Mouse (Mus musculus) thymus, adult 2 months (tissue): ENCODE data around the gene Mindy2. TPM values are rescaled to one million over a fixed set of nuclear protein-coding genes. Genes with fewer than 3 reads are reported as not detected.

Source experiments
- DNase-seq: peaks from one replicate; pipeline ENCODE4 v3.0.0; 2021
- H3K27ac ChIP-seq: fragments of 200-500 bp; 2 replicates; pipeline ENCODE4 v1.5.1; 2012; ENCODE audit warnings: low read length, control low read depth; ENCODE audit not compliant: control insufficient read depth, insufficient read depth
- H3K27me3 ChIP-seq: fragments of 200-500 bp; 2 replicates; pipeline ENCODE4 v1.6.1; 2012; ENCODE audit warnings: mild to moderate bottlenecking, low read length, moderate library complexity, mixed read lengths; ENCODE audit not compliant: control insufficient read depth, insufficient read depth
- H3K36me3 ChIP-seq: fragments of 200-500 bp; 2 replicates; pipeline ENCODE4 v1.6.1; 2012; ENCODE audit warnings: mild to moderate bottlenecking, low read length, moderate library complexity; ENCODE audit not compliant: control insufficient read depth, insufficient read depth
- H3K4me1 ChIP-seq: fragments of 200-500 bp; replicated peaks from 2 replicates; pipeline ENCODE4 v1.6.1; 2012; ENCODE audit warnings: low read length; ENCODE audit not compliant: control insufficient read depth, insufficient read depth
- H3K4me3 ChIP-seq: fragments of 200-500 bp; 2 replicates; pipeline ENCODE4 v1.5.1; 2012; ENCODE audit warnings: mild to moderate bottlenecking, low read length, control low read depth, moderate library complexity; ENCODE audit not compliant: control insufficient read depth, insufficient read depth
- CTCF ChIP-seq: fragments of 200-500 bp; IDR thresholded peaks from 2 replicates; pipeline ENCODE4 v1.5.1; 2012; ENCODE audit warnings: mild to moderate bottlenecking, control low read depth, low read length, moderate library complexity, borderline replicate concordance; ENCODE audit not compliant: control insufficient read depth, poor library complexity, insufficient read depth; ENCODE audit errors: extremely low read depth
- POLR2A ChIP-seq: fragments of 200-500 bp; IDR thresholded peaks from 2 replicates; pipeline ENCODE4 v1.6.1; 2012; ENCODE audit warnings: mild to moderate bottlenecking, low read length, control low read depth, moderate library complexity; ENCODE audit not compliant: control insufficient read depth, poor library complexity, insufficient read depth; ENCODE audit errors: extremely low read depth
- WGBS: fragments of 180-500 bp; shearing (Covaris S2); methylation state at CpG from one replicate; pipeline ENCODE4 v1.1.7; 2018; 5-methylcytosine and 5-hydroxymethylcytosine counted together
- polyA plus RNA-seq: library from polyadenylated mRNA; depleted of rRNA; stranded (reverse); fragments of >200 nt; gene quantifications from 2 replicates; pipeline ENCODE4 v1.2.3, GENCODE M21; 2012

Mindy2 gene
- polyA plus RNA-seq, 1 experiment = 17.3 TPM

DNA sequence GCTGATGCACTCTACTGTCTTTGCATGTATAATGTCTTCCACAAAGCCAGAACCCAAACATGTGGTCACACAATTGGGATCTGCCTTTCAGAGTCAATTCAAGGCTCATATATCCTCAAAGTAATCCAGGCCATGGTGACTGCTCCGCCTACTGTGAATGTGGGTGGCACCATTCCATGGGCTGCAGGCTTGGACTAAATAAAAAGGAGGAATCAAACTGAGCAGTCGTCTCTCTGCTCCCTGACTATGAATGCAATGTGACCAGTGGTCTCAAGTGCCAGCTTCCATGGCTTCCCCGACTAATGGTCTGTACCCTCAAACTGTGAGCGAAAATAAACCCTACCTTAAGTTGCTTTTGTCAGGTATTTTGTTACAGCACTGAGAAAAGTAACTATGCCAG, 2.5 kb downstream of the Mindy2 start:
- peaks cover 7% of the 10 kb centered on the region for H3K4me1 ChIP-seq
- 93% methylated on average over 4 of the region's 4 CpGs for WGBS
- no peak for DNase-seq

DNA sequence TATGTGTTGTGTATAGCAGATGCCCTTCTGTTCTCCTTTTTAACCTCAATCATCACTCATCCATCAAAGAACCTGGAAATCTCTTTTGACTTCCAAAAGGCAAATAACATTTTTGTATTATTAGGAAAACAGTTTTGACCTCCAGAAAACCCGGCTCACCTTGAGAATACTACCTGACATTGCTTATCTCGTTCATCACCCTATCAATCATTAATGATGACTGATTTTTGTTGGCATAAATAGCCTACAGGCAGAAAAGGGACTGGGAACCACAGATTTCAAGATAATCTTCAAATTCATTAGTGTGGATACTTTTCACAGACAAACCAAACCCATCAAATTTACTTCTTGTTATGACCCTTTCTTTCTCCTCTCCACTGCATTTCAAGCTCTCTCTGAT, 3.1 kb downstream of the Mindy2 start:
- Histone ChIP-seq H3K27ac (no peak overlapping the region), H3K36me3 (no peaks in the 10 kb centered on the region), H3K4me3 (no peak overlapping the region), H3K27me3 (no peaks in the 10 kb centered on the region), H3K4me1 (peaks cover 7% of the 10 kb centered on the region)
- WGBS = 85% methylated on average over 2 of the region's 2 CpGs
- no peak for DNase-seq
- TF ChIP-seq POLR2A = no peak
- TF ChIP-seq CTCF = no peak

More for the DNA sequence above, 2.5 kb downstream of the Mindy2 start:
- H3K27ac ChIP-seq = no peak overlapping the region
- no peaks in the 10 kb centered on the region for H3K36me3 ChIP-seq
- TF ChIP-seq POLR2A (no peak), CTCF (no peak)
- H3K4me3 ChIP-seq = no peak overlapping the region
- no peaks in the 10 kb centered on the region for H3K27me3 ChIP-seq

DNA sequence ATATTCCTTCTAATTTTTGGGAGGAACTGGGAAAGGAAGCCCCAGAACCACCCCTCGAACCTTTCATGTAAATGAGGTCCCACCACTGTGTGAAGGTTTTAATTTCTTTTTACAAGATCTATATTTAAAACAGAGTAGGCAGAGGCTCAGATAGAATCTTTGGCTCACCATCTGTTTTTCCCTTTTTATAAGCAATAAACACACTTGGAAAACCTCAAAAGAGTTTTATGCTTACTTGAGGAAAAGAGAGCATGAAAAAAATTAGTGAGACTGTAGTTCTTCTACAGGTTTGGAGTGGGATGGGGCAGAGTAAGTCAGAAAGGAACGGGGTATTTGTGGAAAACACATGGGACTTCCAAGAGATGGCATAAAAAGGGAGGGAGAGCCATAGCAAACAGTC, 4.8 kb downstream of the Mindy2 start:
- Histone ChIP-seq H3K4me1 (peaks cover 3% of the 10 kb centered on the region), H3K27ac (no peak overlapping the region), H3K36me3 (no peaks in the 10 kb centered on the region), H3K4me3 (no peak overlapping the region), H3K27me3 (no peaks in the 10 kb centered on the region)
- DNase-seq = no peak
- 84% methylated on average over 2 of the region's 2 CpGs for WGBS
- TF ChIP-seq CTCF (no peak), POLR2A (no peak)

DNA sequence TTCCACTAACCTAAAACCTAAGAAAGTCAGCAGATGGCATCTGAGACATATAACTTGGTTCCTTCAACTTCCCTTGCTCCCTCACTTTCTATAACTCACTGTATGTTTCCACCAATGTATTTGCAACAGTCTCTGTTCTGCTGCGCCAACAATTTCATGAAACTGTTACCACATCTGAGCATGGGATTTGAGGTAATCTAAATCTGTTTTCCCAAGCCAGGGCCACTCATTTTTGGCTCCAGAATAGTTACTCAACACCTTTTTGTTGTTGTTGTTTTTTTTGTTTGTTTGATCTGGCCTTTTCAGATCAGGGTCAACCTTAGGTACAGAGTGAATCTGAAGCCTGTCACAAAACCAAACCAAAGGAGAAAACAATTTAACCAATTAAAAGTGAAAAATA, 6.0 kb downstream of the Mindy2 start:
- 93% methylated on average over 1 of the region's 1 CpGs for WGBS
- DNase-seq = no peak
- Histone ChIP-seq H3K27me3 (no peaks in the 10 kb centered on the region), H3K27ac (no peak overlapping the region), H3K4me1 (peaks cover 3% of the 10 kb centered on the region), H3K4me3 (no peak overlapping the region), H3K36me3 (no peaks in the 10 kb centered on the region)
- no peak for TF ChIP-seq CTCF

DNA sequence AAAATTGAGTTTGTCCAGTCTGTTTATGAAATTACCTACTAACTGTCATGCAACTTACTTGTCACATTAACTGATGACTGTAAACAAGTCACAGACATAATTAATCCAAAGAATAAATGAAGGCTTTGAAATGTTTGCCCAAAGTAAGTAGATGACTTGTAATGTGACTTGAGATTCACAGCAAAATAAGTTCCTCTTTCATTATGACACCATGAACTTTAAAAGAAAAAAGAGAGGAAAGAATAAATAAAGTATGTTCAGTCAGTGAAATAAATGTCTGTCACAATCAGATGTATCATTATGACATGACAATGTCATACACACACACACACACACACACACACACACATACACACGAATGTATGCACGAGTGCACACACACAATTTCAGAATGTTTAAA, 6.7 kb downstream of the Mindy2 start:
- Histone ChIP-seq H3K36me3 (no peaks in the 10 kb centered on the region), H3K4me1 (peaks cover 3% of the 10 kb centered on the region), H3K27me3 (no peaks in the 10 kb centered on the region), H3K4me3 (no peak overlapping the region), H3K27ac (no peak overlapping the region)
- no peak for DNase-seq
- no peak for TF ChIP-seq POLR2A
- no peak for TF ChIP-seq CTCF
- WGBS = 55% methylated on average over 2 of the region's 2 CpGs

DNA sequence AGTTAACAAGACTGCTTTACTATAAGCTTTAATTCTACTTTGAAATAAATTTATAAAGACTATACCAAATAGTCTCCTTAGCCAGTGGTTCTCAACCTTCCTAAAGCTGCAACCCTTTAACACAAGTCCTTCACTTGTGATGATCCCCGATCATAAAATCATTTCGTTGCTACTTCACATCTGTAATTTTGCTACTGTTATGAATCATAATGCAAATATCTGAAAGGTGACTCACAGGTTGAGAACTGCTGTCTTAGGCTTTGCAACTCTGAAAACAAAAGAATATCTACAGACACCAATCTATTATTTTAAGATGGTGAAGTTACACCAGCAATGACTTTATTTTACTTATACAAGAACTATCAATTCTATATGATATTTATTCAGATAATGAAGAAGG, 20.2 kb downstream of the Mindy2 start:
- Histone ChIP-seq H3K36me3 (peaks cover 3% of the 10 kb centered on the region; the same call in 1 of the 2 replicates), H3K27ac (no peak overlapping the region), H3K4me1 (no peaks in the 10 kb centered on the region), H3K27me3 (no peaks in the 10 kb centered on the region), H3K4me3 (no peak overlapping the region)
- TF ChIP-seq POLR2A (no peak), CTCF (no peak)
- 93% methylated on average over 2 of the region's 2 CpGs for WGBS
- DNase-seq = no peak

DNA sequence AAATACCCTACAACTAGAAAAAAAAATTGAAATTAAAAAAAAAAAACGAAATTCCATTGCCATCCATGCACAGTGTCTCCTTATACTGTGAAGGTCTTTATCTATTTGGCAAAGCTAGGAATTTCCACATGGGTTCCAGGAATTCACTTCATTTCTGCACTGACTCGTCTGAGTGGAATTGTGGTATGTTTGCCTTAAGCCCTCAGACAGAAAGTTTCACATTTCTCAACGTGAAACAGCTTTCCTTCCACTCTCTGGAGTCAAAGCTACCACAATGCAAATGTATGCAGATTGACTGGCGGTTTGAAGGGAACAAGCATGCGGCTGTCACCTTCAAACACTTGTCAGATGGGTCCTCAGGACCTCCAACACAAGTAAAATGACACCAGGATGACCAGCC, 25.3 kb downstream of the Mindy2 start:
- H3K4me1 ChIP-seq = no peaks in the 10 kb centered on the region; the same call in 1 of the 2 replicates
- TF ChIP-seq CTCF (no peak), POLR2A (no peak)
- H3K27ac ChIP-seq = no peak overlapping the region
- WGBS = 68% methylated on average over 5 of the region's 5 CpGs
- H3K36me3 ChIP-seq = peaks cover 9% of the 10 kb centered on the region; the same call in 1 of the 2 replicates
- no peak overlapping the region for H3K4me3 ChIP-seq
- H3K27me3 ChIP-seq = no peaks in the 10 kb centered on the region
- DNase-seq = no peak
